Mouse (Mus musculus) frontal cortex, postnatal 14 days (tissue): ENCODE data around the gene Gys1.
"Not testable (repeated sequence)": the region's sequence is repeated elsewhere in the genome, so short reads cannot be mapped to it uniquely, and the experiment has no call there.

Source experiments
- DNase-seq, 2 experiments: peaks; one replicate each; pipeline ENCODE4 v3.0.0; 2022; ENCODE audit warnings: low spot score in 2 of 2

Gys1 gene

GRCm38 (mm10) chr7:45457204-45458060 is 22.8 kb downstream of the Gys1 start:
- DNase-seq = no peak

- peak; percentile 54 to 61 for DNase-seq
Measured at GRCm38 (mm10) chr7:45458748-45459563, 24.3 kb downstream of the Gys1 start.

- DNase-seq = peak; percentile 97
Measured at GRCm38 (mm10) chr7:45459564-45460140, 25.0 kb downstream of the Gys1 start, which contains the start of gene Ftl1. Gene Ftl1, minus strand, starts transcription at chr7:45459884.

DNA sequence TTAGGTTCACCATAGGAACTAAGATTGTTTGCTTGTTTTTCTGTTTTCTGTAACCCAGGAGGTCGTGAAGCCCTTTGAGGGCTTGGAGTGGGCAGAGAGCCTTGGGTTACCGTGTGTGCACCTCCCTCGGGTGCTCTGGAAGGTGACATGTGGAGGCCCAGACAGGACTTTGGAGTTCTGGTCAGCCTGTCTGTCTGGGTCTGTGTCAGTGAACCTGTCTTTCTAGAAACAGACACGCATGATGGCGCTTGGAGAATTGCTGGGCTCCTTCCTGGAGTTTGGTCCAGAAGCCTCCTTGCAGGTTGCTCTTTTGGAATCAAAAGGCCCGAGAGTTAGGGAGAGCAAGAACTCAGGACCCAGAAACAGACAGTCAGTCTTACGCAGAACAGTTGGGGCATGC is 25.7 kb downstream of the Gys1 start:
- DNase-seq = no peak

GRCm38 (mm10) chr7:45460860-45461314 is 26.2 kb downstream of the Gys1 start:
- no peak for DNase-seq

- no peak for DNase-seq
Measured at GRCm38 (mm10) chr7:45461326-45461725, 26.7 kb downstream of the Gys1 start.

DNA sequence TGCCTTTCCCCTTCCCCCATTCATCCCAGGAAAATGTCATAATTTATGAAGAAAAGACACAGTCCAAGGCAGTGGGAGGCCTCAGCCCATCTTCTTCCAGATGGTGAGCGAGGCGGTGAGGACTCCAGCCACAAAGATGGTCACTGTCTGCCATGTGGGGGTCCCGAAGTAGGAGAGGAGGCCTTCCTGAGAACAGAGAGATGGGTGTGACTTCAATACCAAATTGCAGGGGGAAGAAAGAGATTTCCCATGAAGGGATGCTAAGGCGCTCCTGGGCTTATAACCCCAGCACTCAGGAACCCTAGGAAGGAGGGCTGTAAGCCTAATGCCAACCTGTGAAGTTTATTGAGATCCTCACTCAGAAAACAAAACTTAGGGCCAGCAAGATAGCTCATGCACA is 27.1 kb downstream of the Gys1 start:
- no peak for DNase-seq

GRCm38 (mm10) chr7:45462325-45462724 is 27.7 kb downstream of the Gys1 start:
- DNase-seq = no peak

DNA sequence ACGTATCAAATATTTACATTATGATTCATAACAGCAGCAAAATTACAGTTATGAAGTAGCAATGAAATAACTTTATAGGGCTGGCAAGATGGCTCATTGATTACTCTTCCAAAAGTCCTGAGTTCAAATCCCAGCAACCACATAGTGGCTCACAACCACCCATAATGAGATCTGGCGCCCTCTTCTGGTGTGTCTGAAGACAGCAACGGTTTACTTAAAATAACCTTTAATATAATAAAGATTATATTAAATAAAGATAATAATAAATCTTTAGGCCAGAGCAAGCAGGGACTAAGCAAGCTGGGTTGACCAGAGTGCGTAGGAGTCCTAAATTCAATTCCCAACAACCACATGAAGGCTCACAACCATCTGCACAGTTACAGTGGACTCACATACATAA is 28.2 kb downstream of the Gys1 start:
- DNase-seq = not testable (repeated sequence)

- DNase-seq = no peak
Measured at GRCm38 (mm10) chr7:45463987-45464778, 29.5 kb downstream of the Gys1 start.

DNA sequence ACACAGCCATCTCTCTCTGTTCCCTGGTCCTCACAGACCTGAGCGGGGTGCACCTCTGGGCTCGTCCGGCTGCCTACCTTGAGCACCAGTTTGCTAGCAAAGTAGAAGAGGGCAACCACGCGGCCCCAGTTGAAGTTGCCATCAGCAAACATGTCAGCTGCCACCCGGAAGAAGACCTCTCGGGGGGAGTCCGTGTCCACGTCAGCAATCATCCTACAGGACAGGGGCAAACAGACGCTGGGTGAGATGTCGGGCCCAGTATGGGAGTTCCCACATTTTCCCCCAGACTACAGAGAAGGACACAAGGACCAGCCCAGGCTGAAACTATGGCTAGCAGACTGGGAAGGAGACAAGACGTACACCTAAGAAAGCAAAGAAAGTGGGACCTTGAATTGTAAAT is 30.5 kb downstream of the Gys1 start:
- DNase-seq = no peak

DNA sequence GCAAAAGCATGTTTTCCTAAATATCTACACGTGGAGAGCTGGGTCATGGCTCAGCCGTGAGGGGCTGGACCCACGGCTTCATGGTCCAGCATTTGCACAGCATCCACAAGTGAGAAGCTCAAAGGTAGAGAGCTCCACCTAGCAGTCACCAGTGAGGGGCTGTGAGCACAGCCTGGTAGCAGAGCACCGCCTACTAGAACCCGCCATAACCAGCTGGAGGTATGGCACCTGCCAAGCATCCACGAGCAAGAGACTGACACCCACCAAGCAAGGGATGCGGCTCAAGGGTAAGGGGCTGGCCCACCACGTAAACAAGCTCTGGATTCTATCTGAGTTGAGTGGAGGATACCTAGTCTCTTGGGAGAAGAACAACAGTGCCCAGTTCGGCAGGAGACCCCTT is 30.9 kb downstream of the Gys1 start:
- no peak for DNase-seq

- peak; percentile 92 to 95 for DNase-seq
Measured at GRCm38 (mm10) chr7:45466283-45467089, 31.8 kb downstream of the Gys1 start, which contains the start of gene Bax. Gene Bax, minus strand, starts transcription at chr7:45466898.

GRCm38 (mm10) chr7:45467090-45467670 is 32.5 kb downstream of the Gys1 start:
- no peak for DNase-seq

GRCm38 (mm10) chr7:45470869-45471268 is 36.2 kb downstream of the Gys1 start:
- peak in 1 of 2 experiments; percentile 71 for DNase-seq

- no peak for DNase-seq
Measured at GRCm38 (mm10) chr7:45475291-45475969, 40.8 kb downstream of the Gys1 start.

GRCm38 (mm10) chr7:45476453-45476852 is 41.8 kb downstream of the Gys1 start:
- no peak for DNase-seq

DNA sequence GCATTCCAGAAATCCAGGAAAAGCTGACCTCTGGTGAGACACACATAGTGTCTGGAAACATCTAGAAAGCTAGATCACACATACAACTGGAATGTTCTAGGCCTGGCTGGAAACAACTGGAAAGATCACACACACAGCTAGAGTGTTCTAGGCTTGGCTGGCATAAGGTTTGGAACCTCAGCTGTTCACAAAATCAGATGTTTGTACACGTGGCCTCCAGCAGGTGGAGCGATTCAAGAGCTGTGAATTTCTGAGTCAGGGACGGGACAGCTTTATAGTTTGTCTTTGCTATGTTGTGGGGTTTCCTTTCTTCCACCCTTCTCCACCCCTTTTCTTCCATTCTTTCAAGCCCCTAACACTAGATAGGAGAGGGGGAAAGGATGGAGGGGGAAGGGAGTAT is 42.4 kb downstream of the Gys1 start:
- no peak for DNase-seq

- DNase-seq = no peak
Measured at GRCm38 (mm10) chr7:45478774-45479173, 44.1 kb downstream of the Gys1 start.

GRCm38 (mm10) chr7:45480310-45480709 is 45.7 kb downstream of the Gys1 start:
- DNase-seq = not testable (repeated sequence)
